In genomic region chrX:74424443-74424842, GRCm38 (mm10) we compare ENCODE assay signal across 9 mouse cellular contexts. TPM values are rescaled to one million over a fixed set of nuclear protein-coding genes. Genes with fewer than 3 reads are reported as not detected.
A peak's percentile ranks its signal among the peaks of the same experiment; 100 is the strongest.
DNase-seq lines count a peak whose midpoint lies in the region; ATAC-seq and TF ChIP-seq lines count a peak whose summit lies in the region.
"Had no signal": no experiment of that assay in that cellular context is flagged by ENCODE, and none has a peak within 500 bp of the region (broad histone marks: within the 10 kb centered on the region; RNA-seq: fewer than 3 reads in every experiment).

No protein-coding gene starts in this region.

- ATAC-seq in embryonic facial prominence, embryonic 15.5 days (ENCODE audit: insufficient number of reproducible peaks, low FRiP score, low TSS enrichment, low read depth), result no peak
- ATAC-seq in lung, embryonic 14.5 days (ENCODE audit: insufficient read depth), result no peak

- H3K27ac ChIP-seq in embryonic facial prominence, embryonic 15.5 days (replicated peaks), result 0 out of 2 replicates have a peak overlapping the region, but pooled peaks have one; percentile 39
- no peak overlapping the region for H3K27ac ChIP-seq in lung, embryonic 14.5 days (ENCODE audit: low read depth)
- H3K27ac ChIP-seq: hindbrain, embryonic 14.5 days had no signal

- TF ChIP-seq CTCF in lung, embryonic 14.5 days (IDR thresholded peaks at IDR 0.05; ENCODE audit: low read depth), result no peak

- DNase-seq in adrenal gland, postnatal 10 days, result peak; percentile 38
- no peak for DNase-seq in adrenal gland, adult 18-20 months (ENCODE audit: low spot score in 2 of 2)
- peak; percentile 49 for DNase-seq in 3T3-L1 (ENCODE audit: low read depth, low spot score)
- peak; percentile 5 for DNase-seq in lung, embryonic 14.5 days
- DNase-seq in layer of hippocampus, adult 9-10 months (ENCODE audit: low spot score), result no peak
- no peak for DNase-seq in frontal cortex, postnatal 14 days (ENCODE audit: low spot score in 2 of 2)
- no peak for DNase-seq in thymus, postnatal 4 days

- H3K9ac ChIP-seq in embryonic facial prominence, embryonic 15.5 days, result no peak overlapping the region
- H3K9ac ChIP-seq in lung, embryonic 14.5 days, result no peak overlapping the region
- H3K9ac ChIP-seq: hindbrain, embryonic 14.5 days had no signal

- no peaks in the 10 kb centered on the region for H3K27me3 ChIP-seq in embryonic facial prominence, embryonic 15.5 days
- H3K27me3 ChIP-seq in lung, embryonic 14.5 days (ENCODE audit: insufficient read depth, low read length), result no peaks in the 10 kb centered on the region

- no peak overlapping the region for H3K4me3 ChIP-seq in embryonic facial prominence, embryonic 15.5 days (replicated peaks)
- no peak overlapping the region for H3K4me3 ChIP-seq in lung, embryonic 14.5 days (ENCODE audit: low read depth, low read length)

- H3K4me2 ChIP-seq in embryonic facial prominence, embryonic 15.5 days (replicated peaks), result no peak overlapping the region
- H3K4me2 ChIP-seq in lung, embryonic 14.5 days, result no peak overlapping the region
- H3K4me2 ChIP-seq: hindbrain, embryonic 14.5 days had no signal

- H3K4me1 ChIP-seq in embryonic facial prominence, embryonic 15.5 days, result no peaks in the 10 kb centered on the region
- no peaks in the 10 kb centered on the region for H3K4me1 ChIP-seq in lung, embryonic 14.5 days (ENCODE audit: insufficient read depth)

- H3K9me3 ChIP-seq in embryonic facial prominence, embryonic 15.5 days (replicated peaks), result no peaks in the 10 kb centered on the region
- H3K9me3 ChIP-seq in lung, embryonic 14.5 days (ENCODE audit: low read depth, low read length), result no peaks in the 10 kb centered on the region

- no peaks in the 10 kb centered on the region for H3K36me3 ChIP-seq in embryonic facial prominence, embryonic 15.5 days
- H3K36me3 ChIP-seq in lung, embryonic 14.5 days (ENCODE audit: insufficient read depth), result no peaks in the 10 kb centered on the region

RNA-seq across cellular contexts. Expression of gene G6pdx, which starts 4.6 kb away (rescaled TPM):
- 10 to 100 TPM; 75.5 to 83.1 TPM for total RNA-seq in adrenal gland, postnatal 10 days (2021)
- total RNA-seq in adrenal gland, adult 18-20 months (2021), result 100 to 1,000 TPM; 195 to 261 TPM
- 54.1 and 65.4 TPM in 2 replicates for polyA plus RNA-seq in embryonic facial prominence, embryonic 15.5 days (2015; fragmentation: Nextera tagmentation; extraction: Ambion mirVana)
- polyA plus RNA-seq in lung, embryonic 14.5 days (2014; fragmentation: Nextera tagmentation; extraction: Ambion mirVana), result 48.7 and 53.8 TPM in 2 replicates

RNA-seq across cellular contexts. Expression of gene Ikbkg, which starts 31.4 kb away (rescaled TPM):
- 10 to 100 TPM; 49.7 to 59.3 TPM for total RNA-seq in adrenal gland, postnatal 10 days (2021)
- 10 to 100 TPM; 56.8 to 63.6 TPM for total RNA-seq in adrenal gland, adult 18-20 months (2021)
- 20.3 and 21.4 TPM in 2 replicates for polyA plus RNA-seq in embryonic facial prominence, embryonic 15.5 days (2015; fragmentation: Nextera tagmentation; extraction: Ambion mirVana)
- polyA plus RNA-seq in lung, embryonic 14.5 days (2014; fragmentation: Nextera tagmentation; extraction: Ambion mirVana), result 19.6 and 20.0 TPM in 2 replicates

RNA-seq across cellular contexts. Expression of gene Fam3a, which starts 31.4 kb away (rescaled TPM):
- 10 to 100 TPM; 23.6 to 26.0 TPM for total RNA-seq in adrenal gland, postnatal 10 days (2021)
- 10 to 100 TPM; 26.7 to 27.1 TPM for total RNA-seq in adrenal gland, adult 18-20 months (2021)
- polyA plus RNA-seq in embryonic facial prominence, embryonic 15.5 days (2015; fragmentation: Nextera tagmentation; extraction: Ambion mirVana), result 47.4 and 48.2 TPM in 2 replicates
- polyA plus RNA-seq in lung, embryonic 14.5 days (2014; fragmentation: Nextera tagmentation; extraction: Ambion mirVana), result 34.2 and 37.1 TPM in 2 replicates

RNA-seq across cellular contexts. Expression of gene Slc10a3, which starts 51.3 kb away (rescaled TPM):
- 10 to 100 TPM; 12.4 to 15.9 TPM for total RNA-seq in adrenal gland, postnatal 10 days (2021)
- total RNA-seq in adrenal gland, adult 18-20 months (2021), result 10 to 100 TPM; 19.0 to 20.5 TPM
- polyA plus RNA-seq in embryonic facial prominence, embryonic 15.5 days (2015; fragmentation: Nextera tagmentation; extraction: Ambion mirVana), result 20.9 and 23.4 TPM in 2 replicates
- polyA plus RNA-seq in lung, embryonic 14.5 days (2014; fragmentation: Nextera tagmentation; extraction: Ambion mirVana), result 22.9 and 23.2 TPM in 2 replicates

RNA-seq across cellular contexts. Expression of gene Ubl4a, which starts 51.4 kb away (rescaled TPM):
- 10 to 100 TPM; 43.6 to 46.0 TPM for total RNA-seq in adrenal gland, postnatal 10 days (2021)
- 10 to 100 TPM; 61.4 to 63.9 TPM for total RNA-seq in adrenal gland, adult 18-20 months (2021)
- 76.4 and 78.5 TPM in 2 replicates for polyA plus RNA-seq in embryonic facial prominence, embryonic 15.5 days (2015; fragmentation: Nextera tagmentation; extraction: Ambion mirVana)
- polyA plus RNA-seq in lung, embryonic 14.5 days (2014; fragmentation: Nextera tagmentation; extraction: Ambion mirVana), result 88.8 and 90.6 TPM in 2 replicates

Comparison
In these comparisons a context has a peak if more than half of its experiments do, and no peak if none do; other contexts are left out.
1. DNase-seq: peak in adrenal gland, postnatal 10 days (single experiment), 3T3-L1 (single experiment) and lung, embryonic 14.5 days (single experiment); none in adrenal gland, adult 18-20 months (0 of 2), layer of hippocampus, adult 9-10 months (single experiment), frontal cortex, postnatal 14 days (0 of 2) and thymus, postnatal 4 days (single experiment).